Mouse (Mus musculus) olfactory bulb, adult 2 months (tissue): Measurements from ENCODE around the gene Pax8.

Experiments used
- CTCF ChIP-seq: fragments of 200-500 bp; IDR thresholded peaks from 2 replicates; pipeline ENCODE4 v1.5.1; 2012; ENCODE audit warnings: low read depth, mild to moderate bottlenecking, low read length, moderate library complexity; ENCODE audit not compliant: insufficient read depth
- POLR2A ChIP-seq: fragments of 200-500 bp; IDR thresholded peaks from 2 replicates; pipeline ENCODE4 v1.6.1; 2012; ENCODE audit warnings: mild to moderate bottlenecking, low read depth, low read length, moderate library complexity; ENCODE audit not compliant: insufficient read depth

- no peak for TF ChIP-seq CTCF
- TF ChIP-seq POLR2A: no peak
Observed at GRCm38 (mm10) chr2:24397115-24397514, 78.3 kb downstream of the Pax8 start.
